Mouse (Mus musculus): ENCODE results near the gene Elmo3.

- TF ChIP-seq CTCF (IDR thresholded peaks at IDR 0.05; ENCODE audit: insufficient read depth, low read depth, low read length) (no peak), POLR2A (IDR thresholded peaks at IDR 0.05; ENCODE audit: insufficient read depth, low read depth, low read length) (no peak)
Observed at GRCm38 (mm10) chr8:105310118-105310517, 4.7 kb downstream of the Elmo3 start.

All from olfactory bulb, adult 2 months (tissue).